Mouse (Mus musculus): ENCODE measurements around the gene Creb1. TPM values are rescaled to one million over a fixed set of nuclear protein-coding genes. Genes with fewer than 3 reads are reported as not detected.

The Creb1 gene
- total RNA-seq, 2 experiments from 2014 or later = 19.5 to 25.3 TPM

DNA sequence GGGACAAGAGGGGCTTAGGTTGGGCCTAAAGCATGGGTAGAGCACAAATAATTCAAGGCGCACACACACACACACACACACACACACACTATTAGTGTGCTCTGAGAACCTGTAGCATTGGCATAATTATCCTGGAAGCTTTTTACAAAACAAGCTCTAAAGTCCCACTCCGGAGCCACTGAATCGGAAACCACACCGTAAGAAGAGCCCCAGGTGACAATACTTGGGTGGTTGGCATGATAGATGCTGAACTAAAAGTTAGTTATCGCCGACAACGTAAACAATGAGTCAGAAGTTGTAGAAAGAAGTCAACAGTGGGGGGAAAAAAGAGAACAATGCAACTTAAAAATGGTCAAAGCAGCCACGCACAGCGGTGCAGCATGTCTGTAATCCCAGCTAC, 81.9 kb downstream of the Creb1 start:
- H3K4me3 ChIP-seq = no peak overlapping the region
- TF ChIP-seq CTCF (IDR thresholded peaks at IDR 0.05) = no peak
- no peak overlapping the region for H3K27ac ChIP-seq
- DNase-seq = no peak
- intact Hi-C loops (cut with DNase I) = loop anchor here (10.0 kb wide), 1 partner anchor 310 kb away; no protein-coding TSS in a partner anchor

DNA sequence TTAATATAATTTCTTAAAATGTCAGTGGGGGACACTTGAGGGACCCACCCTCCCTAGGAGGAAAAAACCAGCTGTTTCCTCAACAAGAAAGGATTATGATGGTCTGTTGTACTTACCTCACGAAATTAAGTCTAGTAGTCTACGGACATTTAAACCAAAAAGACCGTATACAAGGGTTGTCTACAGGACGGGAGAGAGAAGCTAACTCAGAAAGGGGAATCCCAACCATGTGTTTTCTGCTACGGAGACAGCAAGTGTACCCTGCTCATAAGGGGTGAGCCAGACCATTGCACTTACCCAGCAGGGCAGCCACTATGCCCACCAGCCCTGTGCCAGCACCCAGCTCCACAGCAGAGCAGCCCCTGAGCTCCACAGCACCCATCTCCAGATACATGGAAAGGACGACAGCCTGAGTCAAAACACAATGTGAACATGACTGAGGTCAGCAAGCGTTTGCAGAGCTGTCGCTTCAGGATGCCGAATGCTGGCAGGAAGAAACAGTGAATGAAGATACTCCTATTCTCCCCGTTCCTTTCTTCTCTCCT, 82.4 kb downstream of the Creb1 start:
- no peak for TF ChIP-seq CTCF (IDR thresholded peaks at IDR 0.05)
- H3K4me3 ChIP-seq = peak overlapping the region; percentile 85
- intact Hi-C loops (cut with DNase I) = loop anchor here (5.0 to 10.0 kb wide), 3 partner anchors 310 to 562 kb away; no protein-coding TSS in a partner anchor
- no peak for DNase-seq
- H3K27ac ChIP-seq = peak overlapping the region; percentile 92

DNA sequence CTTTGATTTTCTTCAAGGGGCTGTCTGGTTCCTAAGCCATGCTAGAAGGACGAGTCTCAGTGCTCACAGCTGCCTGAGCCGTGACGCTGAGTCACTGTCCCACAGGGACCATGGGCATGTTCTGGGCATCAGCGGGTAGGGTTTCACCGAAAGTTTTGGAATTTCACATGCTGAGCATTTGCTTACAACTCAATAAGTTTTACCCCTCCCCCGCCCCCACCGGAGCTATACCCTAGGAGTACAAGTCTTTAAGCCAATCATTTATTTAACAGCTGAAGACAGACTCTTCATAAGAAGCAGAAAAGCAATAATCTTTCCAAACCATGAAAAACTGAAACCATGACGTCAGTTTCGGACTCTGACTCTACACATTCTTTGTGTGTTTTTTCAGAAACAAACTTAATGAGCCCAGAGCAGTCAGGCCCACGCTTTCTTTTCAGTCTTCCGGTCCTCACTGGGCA, 83.1 kb downstream of the Creb1 start:
- peak overlapping the region; percentile 85 for H3K4me3 ChIP-seq

DNA sequence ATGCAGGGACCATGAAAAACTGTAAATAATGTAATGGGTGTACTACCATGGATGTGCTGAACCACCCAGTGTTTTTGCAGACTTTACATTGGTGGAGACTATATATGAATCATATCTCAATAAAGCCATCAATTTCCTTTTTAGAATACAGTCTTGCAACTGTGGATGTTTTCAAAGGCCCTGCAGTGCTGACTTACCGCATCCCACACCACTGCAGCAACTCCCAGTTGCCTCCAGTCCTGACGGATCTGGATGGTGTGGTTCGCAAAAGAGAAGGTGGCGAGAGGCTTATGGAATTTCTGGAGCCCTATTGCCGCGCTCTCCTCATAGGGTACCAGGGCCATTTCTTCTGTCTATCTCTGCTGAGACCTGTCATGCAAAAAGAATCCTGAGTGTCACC, 83.6 kb downstream of the Creb1 start:
- intact Hi-C loops (cut with DNase I) = loop anchor here (5.0 to 10.0 kb wide), 3 partner anchors 309 to 561 kb away; no protein-coding TSS in a partner anchor
- H3K4me3 ChIP-seq = peak overlapping the region; percentile 85
- TF ChIP-seq CTCF (IDR thresholded peaks at IDR 0.05) = no peak
- DNase-seq = no peak
- peak overlapping the region; percentile 92 for H3K27ac ChIP-seq

More for the DNA sequence above, 83.1 kb downstream of the Creb1 start:
- no peak for TF ChIP-seq CTCF (IDR thresholded peaks at IDR 0.05)
- H3K27ac ChIP-seq = peak overlapping the region; percentile 92
- peak; percentile 35 for DNase-seq
- intact Hi-C loops (cut with DNase I) = loop anchor here (5.0 to 10.0 kb wide), 3 partner anchors 309 to 562 kb away; no protein-coding TSS in a partner anchor

- H3K27ac ChIP-seq = peak overlapping the region; percentile 92
- intact Hi-C loops (cut with DNase I) = loop anchor here (5.0 to 10.0 kb wide), 3 partner anchors 308 to 561 kb away; no protein-coding TSS in a partner anchor
- TF ChIP-seq CTCF (IDR thresholded peaks at IDR 0.05) = no peak
- no peak for DNase-seq
- H3K4me3 ChIP-seq = peak overlapping the region; percentile 85
These were observed 84.1 kb downstream of the Creb1 start for GRCm38 (mm10) chr1:64616531-64616880.

DNA sequence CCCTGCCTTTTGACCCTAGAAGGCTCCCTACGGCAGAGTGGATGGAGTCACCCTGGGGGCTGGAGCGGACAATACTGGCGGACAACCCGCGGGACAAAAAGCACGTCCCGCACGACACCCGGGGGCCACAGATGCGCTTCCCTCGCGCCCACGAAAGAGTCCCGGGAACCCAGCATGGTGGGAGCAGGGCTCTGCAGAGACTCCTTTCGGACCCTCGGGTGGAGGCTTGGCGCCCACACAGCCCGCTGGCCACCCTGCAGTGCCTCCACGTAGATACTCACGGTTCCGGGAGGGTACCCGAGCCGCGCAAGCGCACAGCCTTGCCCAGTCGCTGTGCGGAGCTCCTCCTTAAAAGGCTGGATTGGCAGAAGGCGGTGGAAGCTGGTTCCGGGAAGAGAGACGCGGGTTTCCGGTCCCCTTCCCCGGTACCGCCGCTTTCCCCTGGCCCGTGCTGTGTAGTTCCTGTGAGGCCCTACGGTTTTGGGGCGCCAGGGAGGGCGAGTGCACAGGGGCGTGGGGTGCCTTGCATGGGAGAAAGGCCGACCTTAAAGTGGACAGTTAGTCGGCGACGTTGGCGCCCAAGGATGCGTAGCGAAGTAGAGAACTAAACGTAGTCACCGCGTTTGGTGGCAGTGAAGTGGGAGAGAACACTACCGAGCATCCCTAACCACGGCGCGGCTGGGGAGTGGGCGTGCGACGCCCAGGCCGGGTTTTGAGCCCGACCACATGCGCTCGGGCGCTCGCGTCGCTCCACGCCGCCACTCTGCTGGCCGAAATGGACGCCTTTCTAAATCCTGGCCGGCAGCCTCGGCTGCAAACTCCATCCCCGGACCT, 84.7 kb downstream of the Creb1 start, which contains the start of gene Mettl21a:
Gene Mettl21a, minus strand, starts transcription at position 362 of the 834 bp plus-strand sequence.
- peak; percentile 96 for DNase-seq
- no peak for TF ChIP-seq CTCF (IDR thresholded peaks at IDR 0.05)
- H3K4me3 ChIP-seq = peak within 1 kb of the TSS; percentile 85
- peak within 1 kb of the TSS; percentile 92 for H3K27ac ChIP-seq
- intact Hi-C loops (cut with DNase I) = loop anchor here (1.0 to 10.0 kb wide), 6 partner anchors 73 to 560 kb away; partner anchors contain the start of genes Ccnyl1 and Creb1

GRCm38 (mm10) chr1:64617715-64617984, 85.2 kb downstream of the Creb1 start:
- Histone ChIP-seq H3K4me3 (peak overlapping the region; percentile 85), H3K27ac (peak overlapping the region; percentile 92)
- peak; percentile 92 for DNase-seq
- peak; percentile 100 for TF ChIP-seq CTCF (IDR thresholded peaks at IDR 0.05)
- intact Hi-C loops (cut with DNase I) = loop anchor here (1.0 to 10.0 kb wide), 6 partner anchors 73 to 560 kb away; partner anchors contain the start of genes Ccnyl1 and Creb1

DNA sequence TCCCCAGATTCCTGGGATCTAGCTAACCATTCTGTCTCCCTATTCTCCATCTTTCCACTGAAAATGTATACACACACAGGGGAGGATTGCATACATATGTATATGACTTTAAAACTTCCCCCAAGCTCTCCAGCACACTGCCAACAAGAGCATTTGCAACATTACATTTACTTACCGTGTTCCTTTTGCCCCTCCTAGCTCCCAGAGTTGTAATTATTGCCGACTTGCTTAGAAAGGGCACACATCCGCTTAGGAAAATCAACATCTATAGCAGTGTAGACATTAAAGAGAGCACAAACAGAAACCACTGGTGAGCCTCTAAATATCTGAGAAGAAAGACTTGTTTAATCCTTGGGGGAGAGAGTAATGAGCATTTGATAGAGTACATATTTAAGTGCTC, 85.8 kb downstream of the Creb1 start:
- intact Hi-C loops (cut with DNase I) = loop anchor here (5.0 to 10.0 kb wide), 3 partner anchors 307 to 559 kb away; no protein-coding TSS in a partner anchor
- no peak for TF ChIP-seq CTCF (IDR thresholded peaks at IDR 0.05)
- no peak for DNase-seq
- Histone ChIP-seq H3K27ac (peak overlapping the region; percentile 92), H3K4me3 (peak overlapping the region; percentile 85)

DNA sequence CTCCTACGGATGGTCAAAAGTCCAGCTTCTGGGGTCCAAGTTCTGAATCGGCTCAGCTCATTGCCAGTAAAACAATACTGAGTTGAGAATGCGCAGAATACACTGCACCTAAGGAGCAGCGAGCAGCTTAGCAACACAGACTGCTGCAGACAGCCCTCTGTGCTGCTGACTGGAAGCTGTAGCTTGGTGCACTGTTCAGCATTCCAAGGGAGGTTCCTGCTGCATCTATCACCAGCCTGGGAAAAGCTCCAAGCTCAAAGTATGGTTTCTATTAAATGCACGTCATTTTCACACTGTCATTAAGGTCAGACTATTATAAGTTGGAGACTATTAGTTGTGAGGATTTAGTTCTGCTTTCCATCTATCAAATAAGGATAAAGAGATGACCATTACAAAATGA, 88.7 kb downstream of the Creb1 start:
- no peak for TF ChIP-seq CTCF (IDR thresholded peaks at IDR 0.05)
- H3K4me3 ChIP-seq = no peak overlapping the region
- no peak overlapping the region; the same call in 1 of the 2 replicates for H3K27ac ChIP-seq
- no peak for DNase-seq
- intact Hi-C loops (cut with DNase I) = loop anchor here (5.0 kb wide), 1 partner anchor 51 kb away; no protein-coding TSS in a partner anchor

- DNase-seq = no peak
- intact Hi-C loops (cut with DNase I) = loop anchor here (5.0 kb wide), 1 partner anchor 49 kb away; no protein-coding TSS in a partner anchor
- Histone ChIP-seq H3K27ac (no peak overlapping the region), H3K4me3 (no peak overlapping the region)
- no peak for TF ChIP-seq CTCF (IDR thresholded peaks at IDR 0.05)
These were observed 91.4 kb downstream of the Creb1 start for GRCm38 (mm10) chr1:64623558-64624435.

GRCm38 (mm10) chr1:64625214-64625613, 92.8 kb downstream of the Creb1 start:
- Histone ChIP-seq H3K27ac (no peak overlapping the region), H3K4me3 (no peak overlapping the region)
- DNase-seq = no peak
- TF ChIP-seq CTCF (IDR thresholded peaks at IDR 0.05) = no peak
- intact Hi-C loops (cut with DNase I) = no loop called here

- intact Hi-C loops (cut with DNase I) = no loop called here
- Histone ChIP-seq H3K4me3 (no peak overlapping the region), H3K27ac (no peak overlapping the region)
- DNase-seq = no peak
- TF ChIP-seq CTCF (IDR thresholded peaks at IDR 0.05) = no peak
These were observed 99.1 kb downstream of the Creb1 start for GRCm38 (mm10) chr1:64631526-64631925.
